Mouse (Mus musculus): ENCODE data around the gene Nkd2. TPM values are rescaled to one million over a fixed set of nuclear protein-coding genes. Genes with fewer than 3 reads are reported as not detected.

Gene Nkd2
- polyA plus RNA-seq, 1 experiment from 2014 or later = 4.7 TPM

GRCm38 (mm10) chr13:73814181-73814580 is 33.2 kb downstream of the Nkd2 start:
- TF ChIP-seq EP300 (optimal IDR thresholded peaks at IDR 0.05) (no peak), CTCF (IDR thresholded peaks at IDR 0.05; ENCODE audit: low read depth) (no peak)
- no peak for DNase-seq (ENCODE audit: low spot score)
- peaks cover 2% of the 10 kb centered on the region for H3K36me3 ChIP-seq (ENCODE audit: control insufficient read depth, insufficient read depth, low read length)
- no peak overlapping the region for H3K27ac ChIP-seq (replicated peaks)
- ATAC-seq (ENCODE audit: low FRiP score, low TSS enrichment) = no peak
- H3K9ac ChIP-seq (ENCODE audit: low read length) = no peak overlapping the region
- H3K4me2 ChIP-seq (replicated peaks; ENCODE audit: low read depth) = no peak overlapping the region
- H3K27me3 ChIP-seq (ENCODE audit: control insufficient read depth, insufficient read depth, low read length) = no peaks in the 10 kb centered on the region
- no peak overlapping the region for H3K4me3 ChIP-seq (ENCODE audit: low read depth, low read length)
- 93% methylated on average over 7 of the region's 7 CpGs for WGBS
- H3K4me1 ChIP-seq (replicated peaks; ENCODE audit: control insufficient read depth, insufficient read depth) = no peaks in the 10 kb centered on the region
- no peaks in the 10 kb centered on the region for H3K9me3 ChIP-seq (ENCODE audit: control insufficient read depth, low read length)

GRCm38 (mm10) chr13:73812936-73813335 is 34.5 kb downstream of the Nkd2 start:
- H3K9me3 ChIP-seq (ENCODE audit: control insufficient read depth, low read length) = no peaks in the 10 kb centered on the region
- no peaks in the 10 kb centered on the region for H3K27me3 ChIP-seq (ENCODE audit: control insufficient read depth, insufficient read depth, low read length)
- H3K36me3 ChIP-seq (ENCODE audit: control insufficient read depth, insufficient read depth, low read length) = peaks cover 2% of the 10 kb centered on the region
- no peak overlapping the region for H3K9ac ChIP-seq (ENCODE audit: low read length)
- no peak overlapping the region for H3K4me2 ChIP-seq (replicated peaks; ENCODE audit: low read depth)
- TF ChIP-seq CTCF (IDR thresholded peaks at IDR 0.05; ENCODE audit: low read depth) = no peak
- no peak overlapping the region for H3K4me3 ChIP-seq (ENCODE audit: low read depth, low read length)
- DNase-seq (ENCODE audit: low spot score) (no peak), ATAC-seq (ENCODE audit: low FRiP score, low TSS enrichment) (no peak)
- H3K4me1 ChIP-seq (replicated peaks; ENCODE audit: control insufficient read depth, insufficient read depth) = no peaks in the 10 kb centered on the region
- H3K27ac ChIP-seq (replicated peaks) = no peak overlapping the region
- 93% methylated on average over 3 of the region's 3 CpGs for WGBS

- DNase-seq (ENCODE audit: low spot score) (no peak), ATAC-seq (ENCODE audit: low FRiP score, low TSS enrichment) (no peak)
- no peaks in the 10 kb centered on the region for H3K4me1 ChIP-seq (replicated peaks; ENCODE audit: control insufficient read depth, insufficient read depth)
- H3K27ac ChIP-seq (replicated peaks) = no peak overlapping the region
- TF ChIP-seq CTCF (IDR thresholded peaks at IDR 0.05; ENCODE audit: low read depth) (no peak), EP300 (optimal IDR thresholded peaks at IDR 0.05) (no peak)
- peaks cover 12% of the 10 kb centered on the region for H3K36me3 ChIP-seq (ENCODE audit: control insufficient read depth, insufficient read depth, low read length)
- no peak overlapping the region for H3K9ac ChIP-seq (ENCODE audit: low read length)
- no peak overlapping the region for H3K4me2 ChIP-seq (replicated peaks; ENCODE audit: low read depth)
- H3K4me3 ChIP-seq (ENCODE audit: low read depth, low read length) = no peak overlapping the region
- no peaks in the 10 kb centered on the region for H3K27me3 ChIP-seq (ENCODE audit: control insufficient read depth, insufficient read depth, low read length)
- WGBS = 85% methylated on average over 5 of the region's 5 CpGs
- no peaks in the 10 kb centered on the region for H3K9me3 ChIP-seq (ENCODE audit: control insufficient read depth, low read length)
Measured at GRCm38 (mm10) chr13:73804914-73805313, 42.5 kb downstream of the Nkd2 start.

- DNase-seq (ENCODE audit: low spot score) = peak; percentile 39
- peak; percentile 83 for ATAC-seq (ENCODE audit: low FRiP score, low TSS enrichment)
- H3K4me3 ChIP-seq (ENCODE audit: low read depth, low read length) = no peak overlapping the region
- no peak overlapping the region for H3K4me2 ChIP-seq (replicated peaks; ENCODE audit: low read depth)
- no peak for TF ChIP-seq EP300 (optimal IDR thresholded peaks at IDR 0.05)
- TF ChIP-seq CTCF (IDR thresholded peaks at IDR 0.05; ENCODE audit: low read depth) = no peak
- H3K4me1 ChIP-seq (replicated peaks; ENCODE audit: control insufficient read depth, insufficient read depth) = no peaks in the 10 kb centered on the region
- H3K27me3 ChIP-seq (ENCODE audit: control insufficient read depth, insufficient read depth, low read length) = no peaks in the 10 kb centered on the region
- peak overlapping the region; percentile 63 for H3K27ac ChIP-seq (replicated peaks)
- no peak overlapping the region for H3K9ac ChIP-seq (ENCODE audit: low read length)
- no peaks in the 10 kb centered on the region for H3K9me3 ChIP-seq (ENCODE audit: control insufficient read depth, low read length)
- WGBS = 74% methylated on average over 8 of the region's 8 CpGs
- H3K36me3 ChIP-seq (ENCODE audit: control insufficient read depth, insufficient read depth, low read length) = peaks cover 20% of the 10 kb centered on the region
Measured at GRCm38 (mm10) chr13:73803450-73804178, 43.8 kb downstream of the Nkd2 start.

- peaks cover 16% of the 10 kb centered on the region for H3K36me3 ChIP-seq (ENCODE audit: control insufficient read depth, insufficient read depth, low read length)
- 86% methylated on average over 5 of the region's 5 CpGs for WGBS
- no peak for ATAC-seq (ENCODE audit: low FRiP score, low TSS enrichment)
Measured at GRCm38 (mm10) chr13:73799110-73799509, 48.3 kb downstream of the Nkd2 start.

GRCm38 (mm10) chr13:73793171-73793570 is 54.3 kb downstream of the Nkd2 start:
- no peak for ATAC-seq (ENCODE audit: low FRiP score, low TSS enrichment)
- peaks cover 4% of the 10 kb centered on the region; the same call in 1 of the 2 replicates for H3K36me3 ChIP-seq (ENCODE audit: control insufficient read depth, insufficient read depth, low read length)
- 84% methylated on average over 5 of the region's 5 CpGs for WGBS

More at GRCm38 (mm10) chr13:73799110-73799509, 48.3 kb downstream of the Nkd2 start:
- DNase-seq (ENCODE audit: low spot score) = no peak
- Histone ChIP-seq H3K4me2 (replicated peaks; ENCODE audit: low read depth) (no peak overlapping the region), H3K27ac (replicated peaks) (no peak overlapping the region), H3K9me3 (ENCODE audit: control insufficient read depth, low read length) (no peaks in the 10 kb centered on the region), H3K27me3 (ENCODE audit: control insufficient read depth, insufficient read depth, low read length) (no peaks in the 10 kb centered on the region), H3K4me1 (replicated peaks; ENCODE audit: control insufficient read depth, insufficient read depth) (no peaks in the 10 kb centered on the region), H3K9ac (ENCODE audit: low read length) (no peak overlapping the region), H3K4me3 (ENCODE audit: low read depth, low read length) (no peak overlapping the region)
- TF ChIP-seq CTCF (IDR thresholded peaks at IDR 0.05; ENCODE audit: low read depth) (no peak), EP300 (optimal IDR thresholded peaks at IDR 0.05) (no peak)

More at GRCm38 (mm10) chr13:73793171-73793570, 54.3 kb downstream of the Nkd2 start:
- no peak overlapping the region for H3K4me3 ChIP-seq (ENCODE audit: low read depth, low read length)
- no peaks in the 10 kb centered on the region for H3K27me3 ChIP-seq (ENCODE audit: control insufficient read depth, insufficient read depth, low read length)
- TF ChIP-seq CTCF (IDR thresholded peaks at IDR 0.05; ENCODE audit: low read depth) (no peak), EP300 (optimal IDR thresholded peaks at IDR 0.05) (no peak)
- no peak overlapping the region for H3K27ac ChIP-seq (replicated peaks)
- no peak overlapping the region for H3K4me2 ChIP-seq (replicated peaks; ENCODE audit: low read depth)
- DNase-seq (ENCODE audit: low spot score) = no peak
- no peaks in the 10 kb centered on the region for H3K9me3 ChIP-seq (ENCODE audit: control insufficient read depth, low read length)
- H3K4me1 ChIP-seq (replicated peaks; ENCODE audit: control insufficient read depth, insufficient read depth) = no peaks in the 10 kb centered on the region
- no peak overlapping the region for H3K9ac ChIP-seq (ENCODE audit: low read length)

Measured in stomach, postnatal 0 days (tissue).